Mouse (Mus musculus): ENCODE data around the gene Fstl4. TPM values are rescaled to one million over a fixed set of nuclear protein-coding genes. Genes with fewer than 3 reads are reported as not detected.

Gene Fstl4
- not detected for polyA plus RNA-seq (2017; shearing (Covaris generic))

DNA sequence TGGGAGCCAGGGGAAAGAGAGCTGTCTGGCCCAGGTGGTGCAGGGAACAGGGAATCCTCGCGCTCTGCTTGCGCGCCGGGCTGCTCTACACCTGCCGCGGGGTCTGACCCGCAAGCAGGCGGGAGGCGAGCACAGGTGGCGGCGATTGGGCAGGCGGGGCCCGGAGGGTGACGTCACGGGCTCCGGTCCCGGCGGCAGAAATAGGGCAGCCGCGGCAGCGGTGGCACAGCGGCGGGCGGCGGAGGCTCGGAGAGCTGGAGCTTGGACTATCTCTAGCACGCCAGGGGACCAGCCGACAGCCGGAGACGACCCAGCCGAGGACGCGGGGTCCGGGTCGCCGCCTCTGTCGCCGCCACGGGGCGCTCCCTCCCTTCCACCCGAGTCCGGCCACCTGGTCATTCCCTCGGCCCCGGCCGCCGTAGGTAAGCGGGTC lies at the start of gene Fstl4:
Gene Fstl4 (plus strand): TSS at position 174 of the 433 bp plus-strand sequence.

All from naive thymus-derived CD4-positive, alpha-beta T cell, adult 5 months (primary cell).